Mouse (Mus musculus) megakaryocyte, embryonic 14.5 days (primary cell): ENCODE measurements around the gene Osbpl2. TPM values are rescaled to one million over a fixed set of nuclear protein-coding genes. Genes with fewer than 3 reads are reported as not detected.

Experiments used
- H3K27me3 ChIP-seq: replicated peaks from 2 replicates; pipeline ENCODE3; 2012; ENCODE audit warnings: inconsistent platforms
- H3K36me3 ChIP-seq: replicated peaks from 2 replicates; pipeline ENCODE3; 2012; ENCODE audit warnings: low read length, inconsistent platforms, mixed read lengths
- H3K4me1 ChIP-seq: 2 replicates; pipeline ENCODE4 v1.6.1; 2012; ENCODE audit warnings: inconsistent platforms
- H3K4me3 ChIP-seq: replicated peaks from 2 replicates; pipeline ENCODE3; 2012; ENCODE audit warnings: moderate library complexity, mild to moderate bottlenecking, inconsistent platforms
- H3K9me3 ChIP-seq: 2 replicates; pipeline ENCODE4 v1.6.1; 2012; ENCODE audit warnings: inconsistent platforms
- FLI1 ChIP-seq: IDR thresholded peaks from 2 replicates; pipeline ENCODE4 v1.6.1; 2012; ENCODE audit warnings: low read length, inconsistent platforms, mixed read lengths
- GATA1 ChIP-seq: IDR thresholded peaks from 3 replicates; pipeline ENCODE4 v1.6.1; 2012; ENCODE audit warnings: mixed read lengths, low read length, inconsistent platforms, borderline replicate concordance
- polyA plus RNA-seq: library from polyadenylated mRNA; stranded (reverse); fragments of >175 nt; gene quantifications from 2 replicates; pipeline ENCODE4 v1.2.3, GENCODE M21; 2012; ENCODE audit warnings: low replicate concordance; ENCODE audit not compliant: insufficient read depth

Gene Osbpl2
- polyA plus RNA-seq: 6.4 and 18.4 TPM in 2 replicates

- Histone ChIP-seq H3K9me3 (peaks cover 4% of the 10 kb centered on the region), H3K27me3 (peaks cover 8% of the 10 kb centered on the region), H3K36me3 (peaks cover 12% of the 10 kb centered on the region), H3K4me1 (peaks cover 65% of the 10 kb centered on the region), H3K4me3 (peak within 1 kb of the TSS; percentile 95)
- TF ChIP-seq GATA1 (no peak), FLI1 (no peak)
These were observed at the start of gene Osbpl2 for GRCm38 (mm10) chr2:180118661-180119438. TSS of gene Osbpl2 (plus strand) at chr2:180119306.

- Histone ChIP-seq H3K4me3 (peak overlapping the region; percentile 96), H3K9me3 (no peaks in the 10 kb centered on the region), H3K27me3 (no peaks in the 10 kb centered on the region), H3K4me1 (peaks cover 33% of the 10 kb centered on the region), H3K36me3 (peaks cover 45% of the 10 kb centered on the region)
- TF ChIP-seq FLI1 (no peak), GATA1 (no peak)
These were observed 49.2 kb upstream of the Osbpl2 start for GRCm38 (mm10) chr2:180069770-180070480.

GRCm38 (mm10) chr2:180070481-180071453 lies 48.3 kb upstream of the Osbpl2 start, which contains the start of gene Mtg2:
TSS of gene Mtg2 (plus strand) at chr2:180070588.
- H3K27me3 ChIP-seq: no peaks in the 10 kb centered on the region
- peaks cover 36% of the 10 kb centered on the region for H3K4me1 ChIP-seq
- TF ChIP-seq GATA1 (no peak), FLI1 (peak; percentile 62; the same call in 1 of the 2 replicates)
- peak within 1 kb of the TSS; percentile 96 for H3K4me3 ChIP-seq
- H3K36me3 ChIP-seq: peaks cover 52% of the 10 kb centered on the region
- no peaks in the 10 kb centered on the region for H3K9me3 ChIP-seq

GRCm38 (mm10) chr2:180071671-180072070 lies 47.4 kb upstream of the Osbpl2 start:
- no peak overlapping the region for H3K4me3 ChIP-seq
- TF ChIP-seq GATA1 (no peak), FLI1 (no peak)
- H3K36me3 ChIP-seq: peaks cover 52% of the 10 kb centered on the region
- H3K27me3 ChIP-seq: no peaks in the 10 kb centered on the region
- no peaks in the 10 kb centered on the region for H3K9me3 ChIP-seq
- peaks cover 36% of the 10 kb centered on the region for H3K4me1 ChIP-seq

GRCm38 (mm10) chr2:180072886-180073285 lies 46.2 kb upstream of the Osbpl2 start:
- H3K9me3 ChIP-seq: no peaks in the 10 kb centered on the region
- TF ChIP-seq GATA1: no peak
- no peak for TF ChIP-seq FLI1
- H3K4me3 ChIP-seq: no peak overlapping the region
- H3K36me3 ChIP-seq: peaks cover 54% of the 10 kb centered on the region
- no peaks in the 10 kb centered on the region for H3K27me3 ChIP-seq
- peaks cover 45% of the 10 kb centered on the region for H3K4me1 ChIP-seq

- Histone ChIP-seq H3K27me3 (no peaks in the 10 kb centered on the region), H3K36me3 (peaks cover 77% of the 10 kb centered on the region), H3K9me3 (no peaks in the 10 kb centered on the region), H3K4me1 (peaks cover 42% of the 10 kb centered on the region), H3K4me3 (no peak overlapping the region)
- no peak for TF ChIP-seq GATA1
- no peak for TF ChIP-seq FLI1
These were observed 41.5 kb upstream of the Osbpl2 start for GRCm38 (mm10) chr2:180077622-180078021.

DNA sequence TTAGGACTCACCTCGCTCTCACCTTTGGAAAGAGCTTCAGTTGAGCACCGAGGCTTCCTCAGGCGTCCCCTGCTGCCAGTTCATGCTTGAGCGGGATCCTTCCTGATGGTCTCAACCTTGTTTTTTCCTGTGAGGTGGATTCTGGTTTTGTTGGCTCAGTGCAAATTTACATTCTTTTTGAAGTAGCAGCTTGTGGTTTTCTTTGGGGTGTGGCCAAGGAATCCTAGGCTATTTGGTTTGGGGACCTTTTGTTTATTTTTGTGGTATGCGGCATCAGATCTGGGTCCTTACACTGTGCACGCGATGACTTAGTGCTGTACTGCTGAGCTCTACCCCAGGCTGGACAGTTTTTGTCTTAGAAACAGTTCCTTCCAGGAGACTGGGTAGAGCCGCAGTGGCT lies 38.4 kb upstream of the Osbpl2 start:
- H3K4me3 ChIP-seq: no peak overlapping the region
- no peaks in the 10 kb centered on the region for H3K9me3 ChIP-seq
- TF ChIP-seq FLI1: no peak
- TF ChIP-seq GATA1: no peak
- H3K36me3 ChIP-seq: peaks cover 77% of the 10 kb centered on the region
- H3K4me1 ChIP-seq: peaks cover 60% of the 10 kb centered on the region
- H3K27me3 ChIP-seq: no peaks in the 10 kb centered on the region

DNA sequence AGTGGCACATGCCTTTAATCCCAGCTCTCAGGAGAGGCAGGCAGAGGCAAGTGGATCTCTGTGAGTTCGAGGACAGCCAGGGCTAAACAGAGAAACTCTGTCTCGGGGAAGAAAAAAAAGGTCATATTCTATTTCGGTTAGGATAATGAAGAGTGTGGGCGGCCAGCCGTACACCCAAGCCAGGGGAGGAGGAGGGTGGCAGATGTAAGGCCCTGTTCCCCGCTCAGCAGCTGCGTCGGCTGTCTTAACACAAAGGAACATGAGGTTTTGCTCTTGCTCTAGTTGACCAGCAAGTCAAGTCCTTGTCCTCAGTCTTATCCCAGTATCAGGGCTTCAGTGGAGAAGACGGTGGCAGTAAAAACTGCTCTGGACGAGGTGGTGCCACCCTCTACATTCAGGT lies 36.0 kb upstream of the Osbpl2 start:
- peaks cover 2% of the 10 kb centered on the region for H3K27me3 ChIP-seq
- peaks cover 59% of the 10 kb centered on the region for H3K4me1 ChIP-seq
- TF ChIP-seq GATA1 (no peak), FLI1 (no peak)
- H3K9me3 ChIP-seq: peaks cover 9% of the 10 kb centered on the region
- peaks cover 83% of the 10 kb centered on the region for H3K36me3 ChIP-seq
- H3K4me3 ChIP-seq: no peak overlapping the region

DNA sequence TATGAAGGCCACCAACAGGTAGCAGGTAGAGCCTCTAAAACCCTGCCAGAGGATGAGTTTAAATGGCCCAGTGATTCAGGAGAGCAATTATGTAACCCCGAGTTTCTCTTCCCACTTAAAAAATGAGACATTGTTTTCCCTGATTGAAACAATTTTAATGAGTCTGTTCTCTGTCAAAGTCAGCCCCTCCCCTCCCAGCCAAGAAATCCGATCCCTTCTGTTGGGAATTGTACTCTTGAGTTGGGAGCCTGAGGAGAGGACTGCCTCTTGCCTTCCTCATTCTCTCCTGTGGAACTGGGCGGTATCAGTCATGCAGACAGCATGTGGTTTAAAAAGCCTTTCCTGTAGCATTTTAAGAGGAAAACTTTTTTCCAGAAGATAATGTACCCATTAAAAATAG lies 34.5 kb upstream of the Osbpl2 start:
- Histone ChIP-seq H3K4me3 (peak overlapping the region; percentile 20), H3K4me1 (peaks cover 59% of the 10 kb centered on the region), H3K9me3 (peaks cover 9% of the 10 kb centered on the region), H3K27me3 (peaks cover 17% of the 10 kb centered on the region), H3K36me3 (peaks cover 69% of the 10 kb centered on the region)
- TF ChIP-seq FLI1 (no peak), GATA1 (no peak)
